Comparison of ENCODE assay signal across 18 mouse cellular contexts in genomic region chr2:58329589-58329988, GRCm38 (mm10). TPM values are rescaled to one million over a fixed set of nuclear protein-coding genes. Genes with fewer than 3 reads are reported as not detected.
"Had no signal": no experiment of that assay in that cellular context is flagged by ENCODE, and none has a peak within 500 bp of the region (broad histone marks: within the 10 kb centered on the region; RNA-seq: fewer than 3 reads in every experiment).

No protein-coding gene starts in this region.

- H3K4me1 ChIP-seq: neural tube, embryonic 12.5 days; neural tube, embryonic 13.5 days had no signal

- H3K9ac ChIP-seq: neural tube, embryonic 12.5 days; neural tube, embryonic 13.5 days; neural tube, embryonic 15.5 days; stomach, embryonic 15.5 days had no signal

- H3K4me2 ChIP-seq: neural tube, embryonic 12.5 days; neural tube, embryonic 13.5 days; neural tube, embryonic 15.5 days; stomach, embryonic 15.5 days had no signal

- H3K27me3 ChIP-seq: neural tube, embryonic 12.5 days; neural tube, embryonic 13.5 days; neural tube, embryonic 15.5 days; stomach, embryonic 15.5 days had no signal

- H3K9me3 ChIP-seq: neural tube, embryonic 12.5 days; neural tube, embryonic 13.5 days; neural tube, embryonic 15.5 days; stomach, embryonic 15.5 days had no signal

- H3K27ac ChIP-seq: neural tube, embryonic 12.5 days; neural tube, embryonic 13.5 days; neural tube, embryonic 15.5 days; stomach, embryonic 15.5 days; stomach, postnatal 0 days had no signal

- DNase-seq: retina, postnatal 1 day; right cerebral cortex, adult 18-20 months; right cerebral cortex, postnatal 14 days; right cerebral cortex, postnatal 25 days; right cerebral cortex, postnatal 4 days; spleen, adult 18-20 months; thymus, adult 18-20 months; thymus, adult 2 months; thymus, postnatal 14 days; thymus, postnatal 25 days; thymus, postnatal 36 days; thymus, postnatal 4 days had no signal

- H3K4me3 ChIP-seq: neural tube, embryonic 12.5 days; neural tube, embryonic 13.5 days; neural tube, embryonic 15.5 days; stomach, embryonic 15.5 days had no signal

- H3K36me3 ChIP-seq: neural tube, embryonic 12.5 days; neural tube, embryonic 13.5 days; neural tube, embryonic 15.5 days; stomach, embryonic 15.5 days had no signal

RNA-seq across cellular contexts. Expression of gene Acvr1c, which starts 28.1 kb away (rescaled TPM):
- total RNA-seq: neutrophil, adult 5-6 weeks had no signal
